Mouse (Mus musculus): ENCODE data around the gene Exosc10. TPM values are rescaled to one million over a fixed set of nuclear protein-coding genes. Genes with fewer than 3 reads are reported as not detected.

Gene Exosc10
- polyA plus RNA-seq, 2 experiments, result 20.1 to 36.0 TPM

DNA sequence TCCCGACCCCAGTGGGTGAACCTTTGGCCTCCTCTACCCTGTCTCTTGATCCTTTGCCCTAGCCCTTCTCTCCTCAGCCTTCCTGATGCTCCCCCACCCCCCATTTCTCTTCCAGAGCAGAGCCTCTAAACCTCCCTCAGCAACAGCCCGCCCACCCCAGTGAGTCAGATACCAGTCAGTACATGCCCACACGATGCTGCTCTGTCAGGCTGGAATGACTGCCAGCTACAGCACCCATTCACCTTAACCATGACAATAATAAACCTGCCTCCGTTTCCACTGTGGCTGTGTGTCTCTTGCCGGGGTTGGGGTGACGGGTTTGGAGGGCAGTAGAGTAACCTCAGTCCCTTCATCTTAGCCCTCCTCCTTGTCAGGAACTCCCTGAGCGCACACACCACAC, 45.9 kb downstream of the Exosc10 start:
- ATAC-seq (ENCODE audit: insufficient read depth) (no peak), DNase-seq (ENCODE audit: low read depth in 3 of 3, low spot score in 3 of 3) (no peak)
- 67% methylated on average over 7 of the region's 7 CpGs for WGBS (ENCODE audit: insufficient replicate concordance)
- no peak overlapping the region for H3K4me2 ChIP-seq (ENCODE audit: low read depth)
- H3K36me3 ChIP-seq (replicated peaks; ENCODE audit: control insufficient read depth, insufficient read depth, low read depth), result no peaks in the 10 kb centered on the region
- H3K4me3 ChIP-seq (ENCODE audit: insufficient read depth in 1 of 2, low read depth in 2 of 2, low read length in 2 of 2), result no peak overlapping the region
- no peaks in the 10 kb centered on the region for H3K27me3 ChIP-seq (ENCODE audit: control insufficient read depth, insufficient read depth, low read length)
- H3K9me3 ChIP-seq (ENCODE audit: control insufficient read depth, low read length), result no peaks in the 10 kb centered on the region
- peaks cover 0 to 3% of the 10 kb centered on the region in 2 experiments; a peak in 1 of 4 replicates for H3K4me1 ChIP-seq (replicated peaks; ENCODE audit: control insufficient read depth in 2 of 2, insufficient read depth in 2 of 2, low read length in 1 of 2)
- TF ChIP-seq EP300 (IDR thresholded peaks at IDR 0.05; ENCODE audit: low read depth), result no peak
- TF ChIP-seq CTCF (IDR thresholded peaks at IDR 0.05; ENCODE audit: low read depth), result no peak
- H3K27ac ChIP-seq, result no peak overlapping the region
- H3K9ac ChIP-seq (replicated peaks), result no peak overlapping the region

DNA sequence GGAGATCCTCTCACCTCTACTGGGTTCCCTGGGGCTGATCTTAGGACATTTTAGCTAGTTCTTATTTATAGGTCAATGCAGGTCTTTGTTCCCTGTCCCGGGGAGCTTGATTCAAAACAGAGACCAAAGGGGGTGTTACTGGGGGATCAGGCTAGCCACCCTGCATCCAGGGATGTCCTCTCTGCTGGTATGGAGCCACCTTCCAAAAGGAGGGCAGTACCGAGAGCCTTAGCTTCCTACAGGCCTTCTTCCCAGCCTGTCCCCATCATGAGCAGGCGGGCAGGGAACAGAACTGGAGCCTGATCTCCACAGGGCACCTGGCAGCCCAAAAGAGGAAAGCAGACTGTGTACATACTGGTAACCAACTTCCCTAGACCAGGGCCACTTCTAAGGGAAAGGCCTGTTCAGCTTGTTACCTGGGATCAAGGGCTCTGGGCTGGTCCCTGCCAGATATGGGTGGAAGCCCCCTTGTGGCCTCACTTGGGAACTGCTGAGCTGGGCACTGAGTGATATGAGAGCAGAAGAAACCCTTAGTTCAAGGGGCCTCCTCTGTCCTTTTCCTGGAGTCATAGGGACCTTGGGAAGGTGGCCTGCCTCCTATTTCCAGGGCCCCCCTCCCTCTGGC, 46.4 kb downstream of the Exosc10 start:
- ATAC-seq (ENCODE audit: insufficient read depth) (no peak), DNase-seq (ENCODE audit: low read depth in 3 of 3, low spot score in 3 of 3) (peak in 2 of 3 experiments; percentile 37 to 42)
- Histone ChIP-seq H3K4me3 (ENCODE audit: insufficient read depth in 1 of 2, low read depth in 2 of 2, low read length in 2 of 2) (no peak overlapping the region), H3K27ac (no peak overlapping the region), H3K9me3 (ENCODE audit: control insufficient read depth, low read length) (no peaks in the 10 kb centered on the region), H3K36me3 (replicated peaks; ENCODE audit: control insufficient read depth, insufficient read depth, low read depth) (no peaks in the 10 kb centered on the region), H3K27me3 (ENCODE audit: control insufficient read depth, insufficient read depth, low read length) (no peaks in the 10 kb centered on the region), H3K4me2 (ENCODE audit: low read depth) (no peak overlapping the region), H3K4me1 (replicated peaks; ENCODE audit: control insufficient read depth in 2 of 2, insufficient read depth in 2 of 2, low read length in 1 of 2) (peaks cover 0 to 3% of the 10 kb centered on the region in 2 experiments; a peak in 1 of 4 replicates), H3K9ac (replicated peaks) (no peak overlapping the region)
- peak; percentile 87 for TF ChIP-seq CTCF (IDR thresholded peaks at IDR 0.05; ENCODE audit: low read depth)
- TF ChIP-seq EP300 (IDR thresholded peaks at IDR 0.05; ENCODE audit: low read depth), result no peak
- 77% methylated on average over 3 of the region's 3 CpGs for WGBS (ENCODE audit: insufficient replicate concordance)

DNA sequence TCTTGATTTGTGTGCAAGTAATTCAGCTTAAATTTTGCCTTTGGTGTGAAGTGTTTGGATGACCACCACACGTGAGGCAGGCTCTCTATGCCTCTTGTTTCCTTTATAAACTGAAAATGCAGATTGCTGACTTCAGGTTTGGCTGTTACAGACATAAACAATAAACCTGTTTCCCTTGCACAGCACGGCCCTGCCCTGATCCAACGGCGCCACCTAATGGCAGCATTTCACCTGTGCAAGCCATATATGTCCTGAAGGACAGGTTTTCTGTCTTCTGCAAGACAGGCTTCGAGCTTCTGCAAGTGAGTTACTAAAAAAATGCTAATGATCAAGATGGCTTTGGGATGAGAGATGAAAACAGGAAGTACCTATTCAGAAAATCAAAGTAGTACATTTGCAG, 49.5 kb downstream of the Exosc10 start:
- Histone ChIP-seq H3K4me1 (replicated peaks; ENCODE audit: control insufficient read depth in 2 of 2, insufficient read depth in 2 of 2, low read length in 1 of 2) (no peaks in the 10 kb centered on the region; a peak in 1 of 4 replicates), H3K27me3 (ENCODE audit: control insufficient read depth, insufficient read depth, low read length) (no peaks in the 10 kb centered on the region), H3K9me3 (ENCODE audit: control insufficient read depth, low read length) (no peaks in the 10 kb centered on the region), H3K4me2 (ENCODE audit: low read depth) (no peak overlapping the region), H3K9ac (replicated peaks) (no peak overlapping the region), H3K4me3 (ENCODE audit: insufficient read depth in 1 of 2, low read depth in 2 of 2, low read length in 2 of 2) (no peak overlapping the region), H3K27ac (no peak overlapping the region), H3K36me3 (replicated peaks; ENCODE audit: control insufficient read depth, insufficient read depth, low read depth) (peaks cover 2% of the 10 kb centered on the region; the same call in 1 of the 2 replicates)
- WGBS (ENCODE audit: insufficient replicate concordance), result 12% methylated on average over 5 of the region's 5 CpGs
- DNase-seq (ENCODE audit: low read depth in 3 of 3, low spot score in 3 of 3), result peak in 2 of 3 experiments; percentile 37 to 51
- no peak for ATAC-seq (ENCODE audit: insufficient read depth)
- TF ChIP-seq EP300 (IDR thresholded peaks at IDR 0.05; ENCODE audit: low read depth) (no peak), CTCF (IDR thresholded peaks at IDR 0.05; ENCODE audit: low read depth) (peak; percentile 93)

GRCm38 (mm10) chr4:148609805-148610204, 51.6 kb downstream of the Exosc10 start:
- no peak for ATAC-seq (ENCODE audit: insufficient read depth)

GRCm38 (mm10) chr4:148610631-148611364, 52.6 kb downstream of the Exosc10 start:
- no peak for ATAC-seq (ENCODE audit: insufficient read depth)
- 57% methylated on average over 5 of the region's 5 CpGs for WGBS (ENCODE audit: insufficient replicate concordance)
- no peak for DNase-seq (ENCODE audit: low read depth in 3 of 3, low spot score in 3 of 3)
- Histone ChIP-seq H3K4me2 (ENCODE audit: low read depth) (no peak overlapping the region), H3K9ac (replicated peaks) (no peak overlapping the region), H3K9me3 (ENCODE audit: control insufficient read depth, low read length) (no peaks in the 10 kb centered on the region), H3K36me3 (replicated peaks; ENCODE audit: control insufficient read depth, insufficient read depth, low read depth) (peaks cover 27% of the 10 kb centered on the region), H3K27ac (no peak overlapping the region), H3K27me3 (ENCODE audit: control insufficient read depth, insufficient read depth, low read length) (no peaks in the 10 kb centered on the region), H3K4me1 (replicated peaks; ENCODE audit: control insufficient read depth in 2 of 2, insufficient read depth in 2 of 2, low read length in 1 of 2) (no peaks in the 10 kb centered on the region), H3K4me3 (ENCODE audit: insufficient read depth in 1 of 2, low read depth in 2 of 2, low read length in 2 of 2) (no peak overlapping the region)
- TF ChIP-seq EP300 (IDR thresholded peaks at IDR 0.05; ENCODE audit: low read depth) (no peak), CTCF (IDR thresholded peaks at IDR 0.05; ENCODE audit: low read depth) (no peak)

More at GRCm38 (mm10) chr4:148609805-148610204, 51.6 kb downstream of the Exosc10 start:
- no peak for DNase-seq (ENCODE audit: low read depth in 3 of 3, low spot score in 3 of 3)
- Histone ChIP-seq H3K27ac (no peak overlapping the region), H3K9me3 (ENCODE audit: control insufficient read depth, low read length) (no peaks in the 10 kb centered on the region), H3K4me2 (ENCODE audit: low read depth) (no peak overlapping the region), H3K36me3 (replicated peaks; ENCODE audit: control insufficient read depth, insufficient read depth, low read depth) (peaks cover 17% of the 10 kb centered on the region), H3K4me3 (ENCODE audit: insufficient read depth in 1 of 2, low read depth in 2 of 2, low read length in 2 of 2) (no peak overlapping the region), H3K9ac (replicated peaks) (no peak overlapping the region), H3K27me3 (ENCODE audit: control insufficient read depth, insufficient read depth, low read length) (no peaks in the 10 kb centered on the region), H3K4me1 (replicated peaks; ENCODE audit: control insufficient read depth in 2 of 2, insufficient read depth in 2 of 2, low read length in 1 of 2) (no peaks in the 10 kb centered on the region)
- TF ChIP-seq EP300 (IDR thresholded peaks at IDR 0.05; ENCODE audit: low read depth), result no peak
- 83% methylated on average over 5 of the region's 5 CpGs for WGBS (ENCODE audit: insufficient replicate concordance)

Data from liver, embryonic 14.5 days (tissue).